Mouse (Mus musculus) left cerebral cortex, adult 18-20 months (tissue): ENCODE data around the gene Angptl4. TPM values are rescaled to one million over a fixed set of nuclear protein-coding genes. Genes with fewer than 3 reads are reported as not detected.
"Not testable (repeated sequence)": the region's sequence is repeated elsewhere in the genome, so short reads cannot be mapped to it uniquely, and the experiment has no call there.

Experiments
- DNase-seq, 2 experiments: peaks; one replicate each; pipeline ENCODE4 v3.0.0; 2021 to 2022; ENCODE audit warnings: low spot score in 2 of 2, mixed read lengths in 1 of 2
- long read RNA-seq, 2 experiments: library from polyadenylated mRNA; stranded (forward); transcript quantifications; one replicate each; pipeline ENCODE4 v2.0.0; 2021
- total RNA-seq, 2 experiments: library from RNA; stranded (reverse); gene quantifications; 2 replicates each; pipeline ENCODE4 v1.2.3; 2021

Angptl4 gene
- 1 to 10 TPM; 1.4 to 2.2 TPM for total RNA-seq
- long read RNA-seq, experiment 1, transcript Angptl4-201 (7 exons, 3,308 nt), result major isoform, 6 of 6 reads
- long read RNA-seq, experiment 1, partial matches to known transcripts, result 0 of 6 reads
- long read RNA-seq, experiment 1, other reads (novel, unspliced or antisense), result 0 of 6 reads
- long read RNA-seq, experiment 2, result 0 reads

DNA sequence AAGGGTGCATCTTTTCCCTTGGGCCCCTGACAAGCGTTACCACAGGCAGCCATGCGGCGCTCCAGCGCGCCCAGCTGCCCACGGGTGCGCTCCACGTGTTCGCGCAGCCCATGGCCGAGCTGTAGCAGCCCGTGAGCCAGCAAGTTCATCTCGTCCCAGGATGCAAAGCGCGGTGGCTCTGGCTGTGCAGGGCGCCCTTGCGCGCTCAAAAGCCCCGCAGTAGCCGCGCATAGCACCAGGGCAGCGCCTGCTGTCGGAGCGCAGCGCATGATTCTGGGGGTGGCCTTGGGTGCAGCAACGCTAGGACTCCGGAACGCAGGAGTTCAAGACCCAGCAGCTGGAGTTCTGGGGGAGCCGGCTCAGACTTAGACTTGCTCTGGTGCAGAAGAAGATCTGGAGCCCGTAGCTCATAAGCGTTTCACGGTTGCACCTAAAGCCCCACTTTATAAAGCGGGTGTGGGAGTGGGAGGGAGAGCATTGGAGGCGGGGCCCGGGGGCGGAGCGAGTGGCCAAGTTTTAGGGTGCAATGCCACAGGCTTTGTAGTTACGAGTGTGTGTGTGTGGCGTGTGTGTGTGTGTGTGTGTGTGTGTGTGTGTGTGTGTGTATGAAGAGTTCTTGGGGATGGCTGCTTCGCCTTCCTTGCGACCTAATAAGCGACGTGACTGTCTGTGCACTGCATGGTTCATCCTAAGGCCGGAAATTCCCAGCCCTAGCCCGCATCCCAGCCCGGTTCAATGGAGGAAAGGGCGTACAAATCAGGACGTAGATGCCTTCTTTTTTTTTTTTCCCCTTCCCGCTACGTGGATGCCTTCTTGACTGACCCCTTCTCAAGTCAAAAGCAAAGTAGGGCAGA lies at the start of gene Angptl4:
Gene Angptl4 (minus strand): TSS at position 707 of the 854 bp plus-strand sequence.
- DNase-seq, result peak; percentile 41 to 51

DNA sequence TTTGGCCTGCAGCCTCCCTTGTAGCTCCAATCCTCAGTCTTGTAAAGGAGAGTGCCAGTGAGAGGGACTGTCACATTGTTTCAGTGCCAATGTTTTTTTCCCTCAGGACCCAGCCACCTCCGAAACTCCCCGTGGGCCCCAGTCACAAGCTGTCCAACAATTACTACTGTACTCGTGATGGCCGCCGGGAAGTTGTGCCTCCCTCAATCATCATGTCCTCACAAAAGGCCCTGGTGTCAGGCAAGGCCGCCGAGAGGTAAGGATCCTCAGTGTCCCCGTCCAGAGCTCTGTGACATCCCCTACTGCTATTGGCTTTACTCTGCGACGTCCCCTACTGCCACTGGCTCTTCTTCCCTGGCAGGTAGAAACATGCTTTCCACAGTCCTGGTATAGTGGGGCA lies 47.9 kb upstream of the Angptl4 start:
- no peak for DNase-seq

DNA sequence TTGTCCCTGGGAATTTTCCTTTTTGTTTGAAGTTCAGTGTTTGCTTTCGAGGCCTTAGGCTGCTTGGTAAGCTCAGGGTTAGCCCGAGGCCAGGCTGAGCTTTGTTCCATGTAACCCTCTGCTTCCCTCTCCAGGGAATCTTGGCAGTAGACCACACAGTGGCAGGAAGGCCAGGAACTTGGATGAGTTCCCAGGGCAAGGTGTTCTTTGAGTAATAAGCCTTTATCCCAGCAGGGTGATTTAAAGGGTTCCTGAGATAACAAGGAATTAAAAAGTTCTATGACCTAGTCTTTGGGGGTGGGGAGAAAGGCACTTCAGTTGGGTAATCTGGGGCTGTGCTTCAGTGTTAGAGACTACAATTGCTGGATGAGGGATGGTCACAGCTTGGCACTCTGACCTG lies 47.3 kb upstream of the Angptl4 start:
- DNase-seq, result no peak

DNA sequence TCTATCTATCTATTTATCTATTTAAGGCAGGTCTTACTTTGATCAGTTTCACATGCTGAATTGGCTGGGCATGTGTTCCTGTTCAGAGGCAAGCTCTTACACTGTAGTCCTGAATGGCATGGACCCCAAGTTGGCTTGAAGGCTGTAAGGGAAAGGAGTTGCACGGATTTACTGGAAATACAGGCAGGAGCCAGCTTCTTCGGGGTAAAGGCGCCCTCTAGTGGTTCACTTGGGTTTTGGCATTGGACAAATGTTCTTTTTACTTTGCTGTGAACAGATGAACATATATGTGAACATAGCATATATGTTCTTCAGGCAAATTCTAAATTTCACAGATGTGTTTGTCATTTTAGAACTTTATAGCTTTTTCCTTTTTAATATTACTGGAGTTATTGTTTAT lies 45.2 kb upstream of the Angptl4 start:
- peak; percentile 64 to 66 for DNase-seq

DNA sequence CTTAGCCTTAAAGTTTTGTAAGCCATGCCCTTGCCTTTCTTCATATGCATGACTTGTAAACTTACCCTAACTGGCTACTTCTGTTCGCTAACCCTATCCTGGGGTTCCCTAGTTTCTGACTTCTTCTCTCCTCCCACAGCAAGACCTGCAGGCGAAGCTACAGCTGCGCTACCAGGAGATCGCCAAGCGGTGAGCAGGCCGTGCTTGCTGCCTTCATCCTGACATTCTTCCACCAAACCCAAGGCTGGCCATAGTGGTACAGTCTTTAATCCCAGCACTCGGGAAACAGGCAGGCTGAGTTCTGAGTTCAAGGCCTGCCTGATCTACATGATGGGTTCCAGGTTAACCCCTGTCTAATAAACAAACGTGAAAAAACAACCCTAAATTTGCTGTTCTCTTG lies 43.8 kb upstream of the Angptl4 start:
- DNase-seq, result no peak

DNA sequence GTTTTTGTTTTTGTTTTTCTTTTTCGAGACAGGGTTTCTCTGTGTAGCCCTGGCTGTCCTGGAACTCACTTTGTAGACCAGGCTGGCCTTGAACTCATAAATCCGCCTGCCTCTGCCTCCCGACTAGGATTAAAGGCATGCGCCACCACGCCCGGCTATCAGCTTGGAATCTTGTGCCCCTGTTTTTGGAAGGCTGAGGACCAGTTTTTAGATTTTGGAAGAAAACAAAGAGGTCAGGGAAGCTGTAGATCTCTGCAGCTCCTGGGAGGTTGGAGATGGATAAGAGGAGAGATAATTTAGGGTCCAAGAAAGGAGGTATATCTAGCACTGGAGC lies 43.3 kb upstream of the Angptl4 start:
- DNase-seq, result not testable (repeated sequence)

DNA sequence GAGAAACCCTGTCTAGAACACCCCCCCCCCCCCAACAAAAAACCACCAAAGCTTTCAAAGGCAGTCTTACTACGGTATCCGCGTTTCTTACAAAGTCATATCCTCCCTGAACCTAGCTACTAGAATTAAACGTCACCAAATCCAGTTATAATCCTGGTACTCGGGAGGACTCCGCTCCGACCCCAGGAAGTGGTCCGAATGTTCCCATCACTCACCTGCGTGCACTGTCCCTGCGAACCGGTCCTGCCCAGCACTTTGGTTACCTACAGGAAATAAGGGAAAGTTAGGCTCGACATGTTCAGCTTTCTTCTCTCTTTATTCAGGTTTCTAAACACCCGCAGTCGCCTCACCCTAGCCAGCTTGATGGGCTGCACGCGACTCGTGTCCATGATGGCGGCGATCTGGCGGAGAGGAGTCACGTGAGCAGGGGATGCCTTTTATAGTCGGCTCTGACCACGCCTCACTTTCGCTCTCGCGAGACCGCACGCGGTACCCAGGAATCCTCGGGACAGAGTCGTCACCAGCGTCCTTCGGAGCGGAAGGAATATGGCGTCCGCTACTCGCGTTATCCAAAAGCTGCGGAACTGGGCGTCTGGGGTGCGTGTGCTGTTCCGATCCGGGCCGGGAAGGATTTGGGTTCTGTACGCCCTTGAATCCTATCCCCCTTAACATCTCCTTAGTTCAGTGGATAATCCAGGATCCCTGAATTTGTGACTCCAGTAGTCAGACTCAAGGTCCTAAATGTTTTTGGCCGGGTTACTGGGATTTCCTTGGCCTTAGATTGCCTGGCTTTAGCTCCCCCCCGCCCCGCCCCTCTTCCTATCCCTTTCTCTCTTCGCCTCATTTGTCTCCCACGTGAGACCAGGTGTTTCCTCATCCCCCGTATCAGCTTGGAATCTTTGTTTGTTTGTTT lies 42.7 kb upstream of the Angptl4 start, which contains the start of the genes Rps28 and Ndufa7:
Gene Rps28 (minus strand): TSS at position 479 of the 913 bp plus-strand sequence.
Gene Ndufa7 (plus strand): TSS at position 489 of the 913 bp plus-strand sequence.
- DNase-seq, result peak; percentile 98

DNA sequence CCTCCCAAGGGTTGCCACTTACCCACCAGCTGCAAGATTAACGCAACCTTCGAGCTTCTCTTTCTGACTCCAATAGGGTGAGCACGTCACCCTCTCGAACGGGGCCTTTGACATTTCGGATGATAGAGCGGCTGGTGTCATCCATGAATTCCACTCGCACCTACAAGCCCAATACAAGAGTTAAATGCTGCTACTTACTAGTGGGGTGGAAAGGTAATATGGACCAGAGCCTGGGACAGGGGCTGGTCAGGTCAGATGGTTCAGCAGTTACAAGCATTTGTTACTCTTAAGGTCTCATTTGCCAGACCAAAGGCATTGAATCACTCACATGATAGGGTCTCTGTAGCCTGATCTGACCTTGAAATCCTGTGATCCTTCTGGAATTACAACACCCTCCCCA lies 41.5 kb upstream of the Angptl4 start:
- not testable (repeated sequence) for DNase-seq

DNA sequence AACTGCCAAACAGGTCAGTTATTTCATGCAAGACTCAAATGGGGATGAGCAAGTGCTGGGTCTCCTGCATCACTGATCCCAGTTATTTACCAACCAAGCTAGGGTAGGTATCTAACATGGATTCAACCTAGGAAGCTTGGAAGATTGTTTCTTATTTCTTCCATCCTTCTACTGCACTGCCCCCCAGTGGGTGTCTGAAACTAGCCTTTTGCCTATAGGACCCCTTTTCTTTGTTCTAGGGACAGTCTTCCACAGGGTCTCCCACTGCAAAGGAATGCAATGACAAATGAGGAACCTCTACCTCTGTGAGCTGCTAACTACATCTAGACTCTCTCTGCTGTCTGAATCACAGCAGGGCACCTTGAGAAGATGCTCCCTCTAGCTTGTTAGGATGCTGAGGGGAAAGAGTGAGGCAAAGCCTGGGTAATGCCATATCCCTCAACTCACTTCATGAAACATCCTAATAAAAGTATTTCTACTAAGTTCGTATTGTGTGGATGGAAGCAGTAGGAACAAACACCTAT lies 40.9 kb upstream of the Angptl4 start:
- DNase-seq, result no peak

DNA sequence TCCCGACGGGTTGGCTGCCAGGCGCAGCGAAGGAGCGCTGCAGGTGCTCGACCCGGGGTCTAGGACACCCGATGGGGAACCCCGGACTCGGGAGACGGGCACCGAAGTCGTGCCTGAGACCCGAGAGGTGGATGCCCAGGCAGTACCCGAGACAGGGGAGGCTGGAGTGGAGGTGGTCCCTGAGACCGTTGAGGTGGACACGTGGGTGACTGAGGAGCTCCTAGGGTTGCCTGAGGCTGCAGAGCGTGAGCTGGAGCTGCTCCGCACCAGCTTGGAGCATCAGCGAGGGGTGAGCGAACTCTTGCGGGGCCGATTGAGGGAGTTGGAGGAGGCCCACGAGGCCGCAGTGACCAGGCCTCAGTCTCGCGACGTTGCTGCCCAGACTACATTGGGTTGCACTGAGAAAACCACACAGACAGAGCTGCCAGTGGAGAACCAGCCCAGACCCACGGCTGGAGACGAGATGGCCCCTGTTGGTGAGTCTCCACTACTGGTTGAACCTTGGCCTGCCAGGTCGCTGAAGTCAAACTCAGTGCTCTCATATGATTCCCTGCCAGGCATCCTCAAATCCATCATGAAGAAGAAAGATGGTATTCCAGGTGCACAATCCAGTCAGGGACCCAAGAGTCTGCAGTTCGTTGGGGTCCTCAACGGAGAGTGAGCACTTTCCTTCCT lies 36.5 kb upstream of the Angptl4 start:
- no peak for DNase-seq

DNA sequence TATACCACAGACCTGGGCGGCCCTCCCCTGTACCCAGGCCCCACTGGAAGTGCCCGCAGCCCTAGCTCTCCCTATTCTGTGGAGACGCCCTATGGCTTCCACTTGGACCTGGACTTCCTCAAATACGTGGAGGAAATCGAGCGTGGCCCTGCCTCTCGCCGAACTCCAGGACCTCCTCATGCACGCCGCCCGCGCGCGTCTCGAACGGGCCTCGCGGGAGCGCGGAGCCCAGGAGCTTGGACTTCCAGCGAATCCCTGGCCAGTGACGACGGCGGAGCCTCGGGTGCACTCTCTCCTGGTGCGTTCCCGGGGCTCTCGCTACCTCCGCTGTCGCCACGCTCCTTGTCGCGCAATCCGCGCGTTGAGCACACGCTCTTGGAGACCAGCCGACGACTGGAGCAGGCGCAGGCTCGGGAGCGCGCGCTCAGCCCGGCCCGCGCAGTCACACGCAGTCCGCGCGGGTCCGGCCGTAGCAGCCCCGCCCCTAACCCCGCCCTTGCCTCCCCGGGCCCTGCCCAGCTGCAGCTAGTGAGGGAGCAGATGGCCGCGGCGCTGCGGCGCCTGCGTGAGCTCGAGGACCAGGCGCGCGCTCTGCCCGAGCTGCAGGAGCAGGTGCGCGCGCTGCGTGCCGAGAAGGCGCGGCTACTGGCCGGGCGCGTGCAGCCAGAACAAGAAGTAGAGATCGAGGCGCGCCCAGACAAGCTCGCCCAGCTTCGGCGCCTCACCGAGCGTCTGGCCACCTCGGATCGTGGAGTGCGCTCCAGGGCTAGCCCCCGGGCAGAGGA lies 35.7 kb upstream of the Angptl4 start:
- peak; percentile 85 to 94 for DNase-seq

DNA sequence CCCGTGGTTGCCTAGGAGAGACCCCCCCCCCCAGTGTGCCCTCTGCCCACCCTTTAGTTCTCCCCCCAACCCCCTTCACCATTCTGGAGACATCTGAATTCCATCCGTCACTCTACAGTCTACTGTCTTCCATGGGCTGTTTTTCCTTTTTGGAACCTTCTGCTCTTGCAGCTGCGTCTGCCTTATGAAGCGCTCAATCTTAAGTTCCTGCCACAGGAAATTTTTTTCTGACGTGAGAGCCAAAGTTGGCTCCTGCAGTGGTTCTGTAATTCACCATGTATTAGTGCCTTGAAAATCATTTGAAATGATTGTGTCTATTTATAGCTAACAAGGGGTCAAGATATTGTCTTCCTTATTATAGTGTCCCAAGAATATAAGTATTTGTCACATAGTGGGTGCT lies 35.0 kb upstream of the Angptl4 start:
- no peak for DNase-seq

DNA sequence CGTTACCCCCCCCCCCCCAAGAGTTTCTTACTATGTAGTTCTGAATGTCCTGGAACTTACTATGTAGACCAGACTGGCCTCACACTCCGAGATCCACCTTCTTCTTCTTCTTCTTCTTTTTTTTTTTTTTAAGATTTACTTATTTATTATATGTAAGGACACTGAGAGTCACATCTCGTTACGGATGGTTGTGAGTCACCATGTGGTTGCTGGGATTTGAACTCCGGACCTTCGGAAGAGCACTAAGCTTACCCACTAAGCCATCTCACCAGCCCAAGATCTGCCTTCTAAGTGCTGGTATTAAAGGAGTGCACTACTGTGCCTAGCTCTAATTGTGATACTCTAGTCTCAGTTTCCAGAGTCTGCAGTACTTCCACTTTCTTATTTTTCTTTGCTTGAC lies 33.8 kb upstream of the Angptl4 start:
- DNase-seq, result no peak

DNA sequence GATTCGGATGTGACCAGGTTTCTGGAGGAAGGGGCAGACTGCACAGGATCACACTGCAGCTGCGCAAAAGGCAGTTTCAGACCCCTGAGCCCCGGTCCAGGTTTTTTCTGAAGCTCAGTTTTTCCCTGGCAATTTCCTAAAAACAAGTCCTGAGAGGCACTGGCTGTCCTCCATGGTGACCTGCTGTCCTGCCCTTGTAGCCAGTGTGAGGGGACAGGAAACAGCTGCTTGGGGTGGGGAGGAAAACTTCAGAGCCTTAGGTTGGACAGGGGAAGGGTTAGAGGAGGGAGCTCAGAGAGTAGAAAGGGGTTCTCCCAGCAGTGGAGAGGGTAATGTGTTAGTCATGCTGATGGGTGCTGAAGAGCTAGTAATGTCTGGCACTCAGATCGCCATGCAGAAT lies 31.4 kb upstream of the Angptl4 start:
- DNase-seq, result no peak

DNA sequence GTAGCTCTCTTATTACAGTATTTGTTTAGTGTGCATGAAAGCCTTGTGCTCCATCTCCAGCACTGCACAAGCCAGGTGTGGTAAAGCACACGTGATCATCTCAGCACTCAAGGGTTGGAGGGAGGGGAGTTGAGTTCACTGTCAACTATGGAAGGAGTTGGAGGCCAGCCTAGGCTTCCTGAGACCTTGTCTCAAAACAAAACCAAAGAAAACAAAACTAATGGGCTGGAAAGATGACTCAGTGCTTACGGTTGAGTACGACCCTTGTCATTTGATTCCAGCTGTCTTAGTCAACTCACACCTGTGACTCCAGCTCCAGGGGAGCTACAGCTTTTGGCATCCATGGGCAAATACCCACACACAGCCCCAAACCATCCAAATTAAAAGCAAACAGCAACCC lies 30.8 kb upstream of the Angptl4 start:
- no peak for DNase-seq

DNA sequence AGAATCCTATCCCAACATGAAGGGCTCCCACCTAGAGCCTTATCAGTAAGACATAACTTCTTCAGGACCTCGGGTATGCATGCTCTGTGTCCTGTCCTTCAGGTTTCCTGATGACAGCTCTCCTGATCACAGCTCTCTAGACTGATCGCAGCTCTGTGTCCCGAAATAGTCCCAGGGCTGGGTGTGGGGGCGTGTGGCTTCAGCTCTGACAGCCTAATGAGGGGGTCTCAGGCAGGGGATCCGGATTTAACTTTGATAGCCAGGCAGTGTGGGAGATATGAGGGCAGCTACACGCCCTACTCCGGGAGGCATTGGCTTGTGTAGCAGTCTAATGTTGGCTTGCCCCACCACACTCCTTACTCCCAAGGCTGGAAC lies 29.5 kb upstream of the Angptl4 start:
- DNase-seq, result no peak

DNA sequence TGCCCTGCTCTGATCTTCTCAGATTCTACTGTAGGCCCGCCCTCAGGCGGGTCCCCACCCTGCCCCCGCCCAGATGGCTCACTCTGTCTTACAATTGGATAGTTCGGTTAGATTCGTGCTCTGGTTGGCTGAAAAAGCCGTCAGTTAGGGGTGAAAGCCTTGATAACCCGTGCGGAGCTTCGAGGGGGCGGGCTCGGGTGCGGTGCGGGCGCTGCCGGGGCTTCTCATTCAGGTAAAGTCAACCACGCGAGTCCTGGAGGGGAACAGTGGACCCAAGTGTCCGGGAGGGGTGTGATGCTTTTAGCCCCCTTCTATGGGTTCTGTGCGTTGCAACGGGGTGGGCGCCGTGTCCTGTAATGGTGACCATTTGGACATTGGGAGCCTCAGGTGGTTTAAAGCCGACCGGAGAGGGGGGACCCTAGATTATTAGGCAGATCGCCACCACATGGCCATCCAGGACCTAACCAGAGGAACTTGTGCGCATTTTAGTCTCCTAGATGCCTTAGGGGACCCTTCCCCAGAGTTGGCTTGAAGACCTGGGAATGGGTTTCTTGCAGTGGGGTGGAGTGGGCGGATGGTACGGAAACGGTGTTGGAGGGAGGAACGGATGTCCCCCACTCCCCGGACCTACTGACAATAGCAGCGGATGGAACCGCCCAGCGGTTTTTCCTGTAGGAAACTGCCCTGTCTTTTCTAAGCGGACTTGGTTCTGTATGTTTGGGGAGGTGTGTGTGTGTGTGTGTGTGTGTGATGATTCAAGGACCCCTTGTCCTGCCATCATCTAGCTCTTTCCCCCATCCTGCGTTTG lies 28.9 kb upstream of the Angptl4 start, which contains the start of gene Kank3:
Gene Kank3 (plus strand): TSS at position 186 of the 808 bp plus-strand sequence.
- DNase-seq, result peak; percentile 94 to 95

DNA sequence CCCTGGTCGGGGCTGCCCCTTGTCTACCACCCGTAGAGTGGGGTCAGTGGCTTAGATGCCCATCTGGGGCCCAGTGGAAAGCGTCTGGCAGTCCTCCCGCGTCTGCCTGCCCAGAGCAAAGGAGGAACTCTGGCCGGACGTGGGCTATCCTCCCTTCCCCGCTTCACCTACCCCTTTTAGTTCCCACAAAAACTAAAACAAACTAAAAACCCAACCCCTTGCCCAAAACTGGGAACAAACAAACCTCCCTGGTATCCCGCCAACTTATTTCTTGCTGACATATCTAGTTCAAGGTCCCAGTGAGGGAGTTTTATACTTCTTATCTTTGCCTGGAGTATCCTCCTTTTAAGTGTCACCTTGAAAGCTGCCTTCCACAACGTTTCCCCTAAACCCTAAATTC lies 26.6 kb upstream of the Angptl4 start:
- no peak for DNase-seq
